Mouse (Mus musculus): ENCODE measurements around the gene Hs3st1. TPM values are rescaled to one million over a fixed set of nuclear protein-coding genes. Genes with fewer than 3 reads are reported as not detected.

Gene Hs3st1
- polyA plus RNA-seq, 1 experiment, result 4.1 TPM

DNA sequence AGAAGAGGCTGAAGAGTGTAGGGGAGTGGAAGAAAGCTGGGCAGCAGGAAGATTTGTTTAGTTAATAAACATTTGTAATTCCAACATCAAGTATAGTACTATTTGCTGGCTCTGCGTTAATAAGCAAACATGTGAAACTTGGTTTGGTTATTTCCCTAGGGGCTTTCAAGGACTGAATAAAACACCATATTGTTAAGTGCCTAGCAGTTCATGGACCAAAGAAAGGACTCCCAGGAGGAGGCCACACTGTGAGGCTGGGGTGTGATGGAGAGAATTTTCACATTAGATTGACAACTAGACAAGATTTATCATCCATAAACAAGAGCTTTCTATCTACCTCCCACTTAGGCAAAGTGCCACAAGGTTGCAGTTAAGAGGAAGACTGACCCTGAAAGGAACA lies 147.0 kb downstream of the Hs3st1 start:
- Histone ChIP-seq H3K4me1 (replicated peaks; ENCODE audit: control insufficient read depth, insufficient read depth, low read length) (no peaks in the 10 kb centered on the region), H3K27ac (ENCODE audit: control insufficient read depth, insufficient read depth, low read length) (no peak overlapping the region), H3K27me3 (ENCODE audit: control insufficient read depth, insufficient read depth, low read length) (no peaks in the 10 kb centered on the region), H3K4me3 (ENCODE audit: control insufficient read depth, insufficient read depth, low read length) (no peak overlapping the region), H3K36me3 (ENCODE audit: control insufficient read depth, insufficient read depth, low read length) (no peaks in the 10 kb centered on the region)
- TF ChIP-seq POLR2A (IDR thresholded peaks at IDR 0.05; ENCODE audit: control insufficient read depth, extremely low read depth, insufficient read depth, low read length, poor library complexity), result no peak
- TF ChIP-seq CTCF (IDR thresholded peaks at IDR 0.05; ENCODE audit: borderline replicate concordance, control insufficient read depth, extremely low read depth, insufficient read depth, low read length, poor library complexity), result no peak
- no peak for DNase-seq
- WGBS, result 88% methylated on average over 1 of the region's 1 CpGs

DNA sequence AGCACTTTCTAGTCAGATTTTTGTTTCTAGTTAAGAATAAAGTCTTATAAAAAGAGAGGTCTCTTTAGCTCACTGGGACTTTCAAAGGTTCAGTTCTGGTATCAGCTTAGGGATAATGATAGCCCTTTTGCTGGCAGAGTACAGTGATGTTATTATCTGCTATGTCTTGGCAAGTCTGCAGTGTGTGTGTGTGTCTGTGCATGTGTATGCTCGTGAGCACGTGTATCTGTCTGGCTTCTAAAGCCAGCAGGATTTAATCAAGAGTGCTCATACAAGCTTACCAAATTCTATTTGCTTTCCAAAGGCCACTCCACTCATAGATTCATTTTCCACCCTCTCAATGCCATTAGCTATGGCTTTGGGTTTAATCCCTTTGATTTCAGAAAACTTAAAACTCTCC lies 160.5 kb downstream of the Hs3st1 start:
- no peaks in the 10 kb centered on the region for H3K4me1 ChIP-seq (replicated peaks; ENCODE audit: control insufficient read depth, insufficient read depth, low read length)
- no peak overlapping the region for H3K27ac ChIP-seq (ENCODE audit: control insufficient read depth, insufficient read depth, low read length)
- H3K27me3 ChIP-seq (ENCODE audit: control insufficient read depth, insufficient read depth, low read length), result no peaks in the 10 kb centered on the region
- TF ChIP-seq CTCF (IDR thresholded peaks at IDR 0.05; ENCODE audit: borderline replicate concordance, control insufficient read depth, extremely low read depth, insufficient read depth, low read length, poor library complexity), result no peak
- no peak for TF ChIP-seq POLR2A (IDR thresholded peaks at IDR 0.05; ENCODE audit: control insufficient read depth, extremely low read depth, insufficient read depth, low read length, poor library complexity)
- no peak overlapping the region for H3K4me3 ChIP-seq (ENCODE audit: control insufficient read depth, insufficient read depth, low read length)
- no peak for DNase-seq
- no peaks in the 10 kb centered on the region for H3K36me3 ChIP-seq (ENCODE audit: control insufficient read depth, insufficient read depth, low read length)
- WGBS, result 81% methylated on average over 2 of the region's 2 CpGs

Measured in thymus, adult 2 months (tissue).